Mouse (Mus musculus) heart, adult 2 months (tissue): Measurements from ENCODE around the gene Kirrel3.

Experiments
- CTCF ChIP-seq: fragments of 200-600 bp; IDR thresholded peaks from 2 replicates; pipeline ENCODE4 v1.8.1; 2022; ENCODE audit warnings: antibody characterized with exemption, mild to moderate bottlenecking, moderate library complexity
- EP300 ChIP-seq: fragments of 200-500 bp; IDR thresholded peaks from 2 replicates; pipeline ENCODE4 v1.6.1; 2011; ENCODE audit warnings: low read depth, low read length, control low read depth; ENCODE audit not compliant: insufficient read depth
- POLR2A ChIP-seq: fragments of 200-500 bp; IDR thresholded peaks from 2 replicates; pipeline ENCODE4 v1.6.1; 2011; ENCODE audit warnings: mild to moderate bottlenecking, low read depth, low read length, control low read depth; ENCODE audit not compliant: insufficient read depth

- TF ChIP-seq POLR2A (no peak), CTCF (no peak), EP300 (peak; percentile 73; the same call in 1 of the 2 replicates)
Observed at GRCm38 (mm10) chr9:35026897-35027311, 541.2 kb downstream of the Kirrel3 start.
